Mouse (Mus musculus): ENCODE measurements around the gene Fgf12.

The Fgf12 gene

DNA sequence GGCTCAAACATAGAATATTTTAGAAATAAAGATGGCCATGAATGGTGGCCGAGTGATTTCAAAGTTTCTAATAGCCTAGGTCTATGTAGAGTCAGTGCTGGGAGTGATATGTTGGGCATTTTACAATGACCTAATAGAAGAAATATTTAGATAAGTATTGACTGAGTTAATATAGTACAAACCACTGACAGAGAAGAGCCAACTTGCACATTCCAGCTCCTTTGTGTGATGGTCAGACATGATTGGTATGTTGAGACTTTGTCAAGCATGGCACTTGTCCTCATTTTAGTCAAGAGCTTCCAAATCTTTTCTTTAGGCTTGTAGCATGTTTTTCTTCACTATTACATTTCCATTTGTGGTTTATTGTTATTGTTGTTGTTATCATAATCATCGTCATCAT lies 596.4 kb downstream of the Fgf12 start:
- TF ChIP-seq GATA4 (IDR thresholded peaks at IDR 0.05; ENCODE audit: insufficient replicate concordance, low read length), result no peak

DNA sequence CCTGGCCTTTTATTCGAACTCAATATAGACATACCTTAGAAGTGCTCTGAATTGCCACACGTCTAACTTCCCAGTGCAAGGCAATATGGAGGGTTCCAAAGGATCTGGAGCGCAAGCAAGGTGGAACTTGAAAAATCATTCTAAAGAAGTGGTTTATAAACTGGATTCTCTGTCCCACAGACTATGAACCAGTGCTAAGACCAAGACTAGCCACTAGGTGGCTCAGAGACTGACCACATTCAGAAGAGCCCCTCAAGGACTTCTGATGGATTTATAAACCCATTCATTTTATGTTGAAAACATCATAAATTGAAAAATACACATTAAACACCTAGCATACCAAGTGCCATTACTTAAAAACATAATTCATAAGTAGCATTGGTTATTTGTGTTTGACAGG lies 611.9 kb downstream of the Fgf12 start:
- no peak for TF ChIP-seq GATA4 (IDR thresholded peaks at IDR 0.05; ENCODE audit: insufficient replicate concordance, low read length)

DNA sequence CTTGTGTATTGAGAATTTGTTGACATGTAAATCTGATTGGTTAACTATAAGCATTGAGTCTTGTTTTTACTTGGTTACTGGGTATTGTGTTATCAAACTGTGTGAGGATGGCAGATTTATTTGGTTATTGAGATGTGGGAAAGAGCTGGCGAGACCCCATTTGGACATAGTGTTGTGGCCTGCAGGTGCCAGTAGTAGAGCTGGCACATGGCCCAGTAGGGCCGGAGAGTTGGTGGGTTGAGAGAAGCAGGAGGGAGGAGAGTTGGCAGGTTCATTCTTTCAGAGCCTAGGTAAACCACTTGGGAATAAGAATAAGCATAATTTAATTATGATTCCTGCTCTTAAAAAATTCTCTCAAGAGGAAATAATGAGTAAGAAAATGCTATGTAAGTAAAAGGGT lies 625.9 kb downstream of the Fgf12 start:
- no peak for TF ChIP-seq GATA4 (IDR thresholded peaks at IDR 0.05; ENCODE audit: insufficient replicate concordance, low read length)

All from liver, adult (tissue).